Mouse (Mus musculus): ENCODE data around the gene Tcte1. TPM values are rescaled to one million over a fixed set of nuclear protein-coding genes. Genes with fewer than 3 reads are reported as not detected.

Gene Tcte1
- polyA plus RNA-seq, 1 experiment from 2014 or later = 1.5 TPM

DNA sequence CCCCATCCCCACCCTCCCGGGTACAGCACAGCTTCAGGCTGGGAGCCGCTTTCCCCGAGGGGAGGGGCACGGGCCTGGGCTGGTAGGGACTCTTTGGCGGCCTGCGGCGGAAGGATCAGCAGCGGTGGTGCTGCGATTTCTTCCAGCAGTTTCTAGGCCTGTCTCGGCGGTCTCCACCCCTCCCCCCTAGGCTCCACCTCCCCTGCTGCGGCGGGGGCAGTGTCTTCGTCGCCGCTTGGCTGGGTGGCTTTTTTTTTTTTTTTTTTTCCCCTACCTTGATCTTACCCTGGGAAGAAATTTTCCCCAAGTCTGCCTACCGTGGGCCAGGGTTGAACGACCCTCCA is 50.5 kb downstream of the Tcte1 start:
- peak; percentile 64 for ATAC-seq (replicated peaks; ENCODE audit: insufficient number of reproducible peaks, low FRiP score, low TSS enrichment, low read depth)

DNA sequence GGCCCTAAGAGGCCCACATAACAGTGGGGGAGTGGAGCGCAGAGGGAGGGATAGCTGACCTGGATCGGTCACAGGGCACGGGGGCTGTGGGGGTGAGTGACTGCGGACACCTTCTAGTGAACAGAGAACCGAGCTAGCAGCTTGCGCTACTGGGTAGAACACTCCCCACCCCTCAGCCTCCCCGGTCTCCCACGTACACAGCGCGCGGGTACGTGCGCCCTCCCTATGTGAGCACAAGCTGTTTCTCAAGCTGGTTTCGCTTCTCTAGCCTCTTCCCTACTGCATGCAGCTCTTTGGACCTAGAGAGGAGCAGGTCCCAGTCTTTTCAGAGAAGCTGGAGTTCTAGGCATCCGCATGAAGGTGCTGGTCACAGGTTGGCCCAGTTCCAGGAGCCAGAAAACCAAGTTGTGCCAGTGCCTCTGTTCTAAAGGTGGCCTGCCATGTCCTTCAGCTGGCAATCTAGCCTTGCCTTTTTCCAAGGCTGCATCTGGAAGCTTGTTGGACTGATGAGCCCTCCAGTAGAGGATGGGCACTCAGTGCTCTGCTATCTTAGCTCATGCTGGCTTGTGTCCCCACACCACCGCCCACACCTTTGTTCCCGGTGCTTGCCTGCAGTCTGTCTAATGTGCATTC is 51.0 kb downstream of the Tcte1 start:
- peak overlapping the region; percentile 98 for H3K9ac ChIP-seq (replicated peaks; ENCODE audit: low read length)
- no peaks in the 10 kb centered on the region for H3K27me3 ChIP-seq (ENCODE audit: control insufficient read depth, insufficient read depth, low read length)
- peak overlapping the region; percentile 76 for H3K27ac ChIP-seq (replicated peaks; ENCODE audit: low read depth, low read length)
- ATAC-seq (replicated peaks; ENCODE audit: insufficient number of reproducible peaks, low FRiP score, low TSS enrichment, low read depth) (peak; percentile 24), DNase-seq (ENCODE audit: low spot score) (peak; percentile 56)
- peak overlapping the region; percentile 83 for H3K4me2 ChIP-seq (ENCODE audit: low read depth, low read length)
- H3K4me1 ChIP-seq (ENCODE audit: control insufficient read depth, insufficient read depth, low read length) = no peaks in the 10 kb centered on the region; the same call in 1 of the 2 replicates
- peaks cover 19% of the 10 kb centered on the region for H3K36me3 ChIP-seq (replicated peaks; ENCODE audit: control insufficient read depth, insufficient read depth, low read depth, low read length)
- 4% methylated on average over 17 of the region's 17 CpGs for WGBS
- H3K4me3 ChIP-seq (ENCODE audit: low read depth, low read length) = peak overlapping the region; percentile 100
- H3K9me3 ChIP-seq (replicated peaks; ENCODE audit: control insufficient read depth, low read length) = no peaks in the 10 kb centered on the region

More for the DNA sequence above, 50.5 kb downstream of the Tcte1 start:
- peak; percentile 96 for DNase-seq (ENCODE audit: low spot score)
- Histone ChIP-seq H3K4me2 (ENCODE audit: low read depth, low read length) (peak overlapping the region; percentile 83), H3K9ac (replicated peaks; ENCODE audit: low read length) (peak overlapping the region; percentile 98), H3K4me1 (ENCODE audit: control insufficient read depth, insufficient read depth, low read length) (no peaks in the 10 kb centered on the region; the same call in none of the 2 replicates), H3K36me3 (replicated peaks; ENCODE audit: control insufficient read depth, insufficient read depth, low read depth, low read length) (peaks cover 24% of the 10 kb centered on the region), H3K9me3 (replicated peaks; ENCODE audit: control insufficient read depth, low read length) (no peaks in the 10 kb centered on the region), H3K4me3 (ENCODE audit: low read depth, low read length) (peak overlapping the region; percentile 100), H3K27me3 (ENCODE audit: control insufficient read depth, insufficient read depth, low read length) (no peaks in the 10 kb centered on the region), H3K27ac (replicated peaks; ENCODE audit: low read depth, low read length) (peak overlapping the region; percentile 94)
- WGBS = under 1% methylated on average over 18 of the region's 18 CpGs

DNA sequence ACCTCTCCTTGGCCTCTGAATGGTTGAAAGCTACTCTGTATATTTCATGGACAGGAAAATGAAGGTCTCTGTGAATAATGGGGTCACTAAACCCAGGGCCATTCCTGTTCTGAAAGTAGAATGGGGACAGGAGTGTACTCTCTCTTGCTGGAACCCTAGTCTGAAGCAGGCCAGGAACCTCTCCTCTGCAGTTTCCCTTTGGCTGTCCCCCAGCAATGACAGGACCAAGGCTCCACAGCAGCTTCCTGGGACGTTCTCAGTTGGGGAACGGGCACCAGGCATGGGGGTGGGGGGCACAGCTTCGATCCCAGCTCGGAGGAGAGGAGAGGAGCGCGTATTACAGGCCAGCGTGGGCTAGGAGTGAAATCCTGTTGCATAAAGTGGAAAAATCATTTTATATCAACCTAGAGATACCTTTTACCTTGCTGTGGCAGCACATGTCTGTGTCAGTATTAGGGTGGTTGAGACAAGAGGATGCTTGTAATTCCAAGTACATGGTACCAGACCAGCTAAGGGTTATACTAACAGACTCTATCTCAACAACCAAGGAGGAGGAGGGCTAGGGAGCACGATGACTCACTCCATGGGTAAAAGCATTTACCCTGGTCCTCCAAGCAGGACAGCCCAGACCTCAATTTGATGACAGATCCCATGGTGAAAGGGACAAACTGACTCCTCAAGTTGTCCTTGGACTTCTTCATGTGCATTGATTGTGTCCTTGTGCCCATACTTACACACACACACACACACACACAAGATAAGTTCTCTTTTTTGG is 52.1 kb downstream of the Tcte1 start:
- peaks cover 10% of the 10 kb centered on the region for H3K36me3 ChIP-seq (replicated peaks; ENCODE audit: control insufficient read depth, insufficient read depth, low read depth, low read length)
- H3K27ac ChIP-seq (replicated peaks; ENCODE audit: low read depth, low read length) = no peak overlapping the region
- no peak for ATAC-seq (replicated peaks; ENCODE audit: insufficient number of reproducible peaks, low FRiP score, low TSS enrichment, low read depth)
- 86% methylated on average over 8 of the region's 8 CpGs for WGBS
- H3K9me3 ChIP-seq (replicated peaks; ENCODE audit: control insufficient read depth, low read length) = no peaks in the 10 kb centered on the region
- DNase-seq (ENCODE audit: low spot score) = no peak
- H3K27me3 ChIP-seq (ENCODE audit: control insufficient read depth, insufficient read depth, low read length) = no peaks in the 10 kb centered on the region
- no peak overlapping the region for H3K9ac ChIP-seq (replicated peaks; ENCODE audit: low read length)
- no peak overlapping the region for H3K4me2 ChIP-seq (ENCODE audit: low read depth, low read length)
- H3K4me1 ChIP-seq (ENCODE audit: control insufficient read depth, insufficient read depth, low read length) = no peaks in the 10 kb centered on the region; the same call in 1 of the 2 replicates
- no peak overlapping the region for H3K4me3 ChIP-seq (ENCODE audit: low read depth, low read length)

DNA sequence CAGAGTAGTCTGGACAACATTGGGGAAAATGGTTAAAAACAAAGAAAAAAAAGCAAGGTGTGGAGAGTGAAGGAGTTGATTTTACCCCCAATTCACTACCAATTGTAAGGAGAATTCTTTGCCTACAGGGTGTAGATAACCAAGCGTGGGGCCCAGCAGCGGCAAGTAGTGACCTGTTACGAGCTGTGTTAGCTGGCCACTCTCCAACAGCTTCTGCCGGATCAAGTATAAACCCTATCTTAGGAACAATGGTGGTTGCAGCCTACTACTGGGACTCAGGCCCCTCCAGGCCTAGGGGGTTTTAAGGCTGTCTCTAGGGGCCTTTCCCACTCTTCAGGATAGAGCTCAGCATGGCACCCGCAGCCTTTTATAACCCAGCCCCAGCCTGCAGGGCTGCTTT is 55.0 kb downstream of the Tcte1 start:
- no peaks in the 10 kb centered on the region for H3K27me3 ChIP-seq (ENCODE audit: control insufficient read depth, insufficient read depth, low read length)
- 70% methylated on average over 5 of the region's 5 CpGs for WGBS
- H3K9ac ChIP-seq (replicated peaks; ENCODE audit: low read length) = no peak overlapping the region
- DNase-seq (ENCODE audit: low spot score) (no peak), ATAC-seq (replicated peaks; ENCODE audit: insufficient number of reproducible peaks, low FRiP score, low TSS enrichment, low read depth) (no peak)
- no peaks in the 10 kb centered on the region for H3K9me3 ChIP-seq (replicated peaks; ENCODE audit: control insufficient read depth, low read length)
- H3K4me1 ChIP-seq (ENCODE audit: control insufficient read depth, insufficient read depth, low read length) = no peaks in the 10 kb centered on the region; the same call in 1 of the 2 replicates
- H3K4me2 ChIP-seq (ENCODE audit: low read depth, low read length) = no peak overlapping the region
- no peak overlapping the region for H3K4me3 ChIP-seq (ENCODE audit: low read depth, low read length)
- no peak overlapping the region for H3K27ac ChIP-seq (replicated peaks; ENCODE audit: low read depth, low read length)
- no peaks in the 10 kb centered on the region for H3K36me3 ChIP-seq (replicated peaks; ENCODE audit: control insufficient read depth, insufficient read depth, low read depth, low read length)

DNA sequence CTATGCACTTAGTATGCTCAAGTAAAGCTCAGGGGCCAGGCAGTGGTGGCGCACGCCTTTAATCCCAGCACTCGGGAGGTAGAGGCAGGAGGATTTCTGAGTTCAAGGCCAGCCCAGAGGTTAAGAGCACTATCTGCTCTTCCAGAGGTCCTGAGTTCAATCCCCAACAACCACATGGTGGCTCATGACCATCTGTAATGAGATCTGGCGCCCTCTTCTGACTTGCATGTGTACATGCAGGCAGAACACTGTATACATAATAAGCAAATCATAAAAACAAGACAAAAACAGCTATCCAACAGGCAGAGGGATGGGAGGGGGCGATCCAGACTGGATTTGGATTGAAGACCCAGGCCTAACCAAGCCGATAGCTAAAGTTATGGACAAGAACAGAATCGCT is 55.6 kb downstream of the Tcte1 start:
- Histone ChIP-seq H3K27ac (replicated peaks; ENCODE audit: low read depth, low read length) (no peak overlapping the region), H3K36me3 (replicated peaks; ENCODE audit: control insufficient read depth, insufficient read depth, low read depth, low read length) (no peaks in the 10 kb centered on the region), H3K4me2 (ENCODE audit: low read depth, low read length) (no peak overlapping the region), H3K9ac (replicated peaks; ENCODE audit: low read length) (no peak overlapping the region), H3K9me3 (replicated peaks; ENCODE audit: control insufficient read depth, low read length) (no peaks in the 10 kb centered on the region), H3K4me1 (ENCODE audit: control insufficient read depth, insufficient read depth, low read length) (no peaks in the 10 kb centered on the region; the same call in 1 of the 2 replicates), H3K4me3 (ENCODE audit: low read depth, low read length) (no peak overlapping the region), H3K27me3 (ENCODE audit: control insufficient read depth, insufficient read depth, low read length) (no peaks in the 10 kb centered on the region)
- 72% methylated on average over 7 of the region's 7 CpGs for WGBS
- ATAC-seq (replicated peaks; ENCODE audit: insufficient number of reproducible peaks, low FRiP score, low TSS enrichment, low read depth) (no peak), DNase-seq (ENCODE audit: low spot score) (no peak)

DNA sequence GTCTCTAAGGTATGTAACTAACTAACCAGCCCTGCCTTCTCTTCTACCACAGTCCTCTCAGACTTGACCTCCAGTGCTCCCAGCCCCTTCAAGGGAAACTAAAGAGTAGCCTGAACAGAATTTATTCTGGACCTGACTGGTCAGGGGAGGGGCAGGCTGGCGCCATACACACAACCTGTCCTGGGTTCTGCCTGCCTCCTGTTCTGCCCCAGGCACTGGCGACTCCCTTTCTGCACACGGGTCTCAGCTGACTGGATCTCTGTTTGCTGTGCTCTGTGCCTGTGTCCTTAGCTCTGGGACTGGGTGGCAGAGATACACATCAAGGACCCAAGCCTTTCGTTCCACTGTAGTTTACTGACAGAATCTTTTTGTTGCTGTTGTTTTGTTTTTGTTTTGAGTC is 56.3 kb downstream of the Tcte1 start:
- Histone ChIP-seq H3K27me3 (ENCODE audit: control insufficient read depth, insufficient read depth, low read length) (no peaks in the 10 kb centered on the region), H3K9ac (replicated peaks; ENCODE audit: low read length) (no peak overlapping the region), H3K4me1 (ENCODE audit: control insufficient read depth, insufficient read depth, low read length) (no peaks in the 10 kb centered on the region; the same call in 1 of the 2 replicates), H3K9me3 (replicated peaks; ENCODE audit: control insufficient read depth, low read length) (no peaks in the 10 kb centered on the region), H3K36me3 (replicated peaks; ENCODE audit: control insufficient read depth, insufficient read depth, low read depth, low read length) (no peaks in the 10 kb centered on the region), H3K4me3 (ENCODE audit: low read depth, low read length) (no peak overlapping the region), H3K27ac (replicated peaks; ENCODE audit: low read depth, low read length) (no peak overlapping the region), H3K4me2 (ENCODE audit: low read depth, low read length) (no peak overlapping the region)
- no peak for ATAC-seq (replicated peaks; ENCODE audit: insufficient number of reproducible peaks, low FRiP score, low TSS enrichment, low read depth)
- WGBS = 82% methylated on average over 4 of the region's 4 CpGs
- no peak for DNase-seq (ENCODE audit: low spot score)

DNA sequence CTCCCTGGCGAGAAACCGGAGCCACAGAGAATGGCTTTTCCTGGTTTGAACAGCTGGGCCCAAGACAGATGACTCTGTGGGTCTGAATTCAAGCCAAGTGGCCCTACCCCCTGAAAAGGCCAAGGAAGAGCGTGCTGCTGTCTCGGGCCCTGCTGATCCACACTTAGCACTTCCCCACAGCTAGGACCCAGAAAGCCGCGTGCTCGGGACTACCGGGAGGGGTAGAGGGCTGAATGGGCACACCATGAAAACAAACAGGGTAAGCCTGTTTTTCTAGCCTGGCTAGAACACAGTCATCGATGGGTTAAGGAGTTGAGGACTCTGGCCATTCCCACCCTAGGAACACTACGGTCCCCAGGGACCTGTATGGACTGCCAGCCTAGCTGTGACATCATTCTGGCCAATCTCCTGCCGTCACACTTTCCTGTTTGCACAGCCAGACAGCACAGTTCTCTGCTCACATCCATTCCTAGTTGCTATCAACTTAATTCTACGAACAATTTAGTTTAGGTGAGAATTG is 57.8 kb downstream of the Tcte1 start:
- Histone ChIP-seq H3K4me3 (ENCODE audit: low read depth, low read length) (no peak overlapping the region), H3K27ac (replicated peaks; ENCODE audit: low read depth, low read length) (no peak overlapping the region; the same call in 1 of the 2 replicates), H3K36me3 (replicated peaks; ENCODE audit: control insufficient read depth, insufficient read depth, low read depth, low read length) (no peaks in the 10 kb centered on the region), H3K27me3 (ENCODE audit: control insufficient read depth, insufficient read depth, low read length) (no peaks in the 10 kb centered on the region), H3K9ac (replicated peaks; ENCODE audit: low read length) (peak overlapping the region; percentile 32), H3K4me2 (ENCODE audit: low read depth, low read length) (no peak overlapping the region), H3K4me1 (ENCODE audit: control insufficient read depth, insufficient read depth, low read length) (no peaks in the 10 kb centered on the region), H3K9me3 (replicated peaks; ENCODE audit: control insufficient read depth, low read length) (no peaks in the 10 kb centered on the region)
- ATAC-seq (replicated peaks; ENCODE audit: insufficient number of reproducible peaks, low FRiP score, low TSS enrichment, low read depth) = no peak
- no peak for DNase-seq (ENCODE audit: low spot score)
- 37% methylated on average over 12 of the region's 12 CpGs for WGBS

DNA sequence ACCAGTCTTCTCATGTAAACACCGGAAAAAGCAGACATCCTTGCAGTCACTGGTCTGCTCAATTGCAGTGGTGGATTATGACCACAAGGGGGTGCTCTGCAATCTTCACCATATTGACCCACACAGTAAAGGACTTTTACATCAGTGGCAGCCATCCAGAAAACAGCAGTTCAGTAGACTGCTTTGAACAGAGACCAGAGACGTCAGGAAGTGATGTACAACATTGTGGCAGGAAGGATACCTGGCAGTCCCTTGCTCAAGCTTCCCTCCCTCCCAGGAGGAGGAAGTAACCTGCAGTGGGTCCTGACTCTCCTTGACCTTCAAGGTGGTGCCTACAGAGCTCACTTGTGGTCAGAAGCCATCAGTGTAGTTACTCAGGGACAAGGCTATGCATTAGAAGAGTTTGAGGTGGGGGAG is 58.3 kb downstream of the Tcte1 start:
- 9% methylated on average over 2 of the region's 2 CpGs for WGBS
- no peaks in the 10 kb centered on the region for H3K9me3 ChIP-seq (replicated peaks; ENCODE audit: control insufficient read depth, low read length)
- ATAC-seq (replicated peaks; ENCODE audit: insufficient number of reproducible peaks, low FRiP score, low TSS enrichment, low read depth) (no peak), DNase-seq (ENCODE audit: low spot score) (peak; percentile 83)
- H3K4me1 ChIP-seq (ENCODE audit: control insufficient read depth, insufficient read depth, low read length) = no peaks in the 10 kb centered on the region
- no peak overlapping the region for H3K9ac ChIP-seq (replicated peaks; ENCODE audit: low read length)
- H3K4me2 ChIP-seq (ENCODE audit: low read depth, low read length) = no peak overlapping the region
- H3K27ac ChIP-seq (replicated peaks; ENCODE audit: low read depth, low read length) = no peak overlapping the region
- no peaks in the 10 kb centered on the region for H3K36me3 ChIP-seq (replicated peaks; ENCODE audit: control insufficient read depth, insufficient read depth, low read depth, low read length)
- H3K4me3 ChIP-seq (ENCODE audit: low read depth, low read length) = no peak overlapping the region
- no peaks in the 10 kb centered on the region for H3K27me3 ChIP-seq (ENCODE audit: control insufficient read depth, insufficient read depth, low read length)
